In the genomic region with DNA sequence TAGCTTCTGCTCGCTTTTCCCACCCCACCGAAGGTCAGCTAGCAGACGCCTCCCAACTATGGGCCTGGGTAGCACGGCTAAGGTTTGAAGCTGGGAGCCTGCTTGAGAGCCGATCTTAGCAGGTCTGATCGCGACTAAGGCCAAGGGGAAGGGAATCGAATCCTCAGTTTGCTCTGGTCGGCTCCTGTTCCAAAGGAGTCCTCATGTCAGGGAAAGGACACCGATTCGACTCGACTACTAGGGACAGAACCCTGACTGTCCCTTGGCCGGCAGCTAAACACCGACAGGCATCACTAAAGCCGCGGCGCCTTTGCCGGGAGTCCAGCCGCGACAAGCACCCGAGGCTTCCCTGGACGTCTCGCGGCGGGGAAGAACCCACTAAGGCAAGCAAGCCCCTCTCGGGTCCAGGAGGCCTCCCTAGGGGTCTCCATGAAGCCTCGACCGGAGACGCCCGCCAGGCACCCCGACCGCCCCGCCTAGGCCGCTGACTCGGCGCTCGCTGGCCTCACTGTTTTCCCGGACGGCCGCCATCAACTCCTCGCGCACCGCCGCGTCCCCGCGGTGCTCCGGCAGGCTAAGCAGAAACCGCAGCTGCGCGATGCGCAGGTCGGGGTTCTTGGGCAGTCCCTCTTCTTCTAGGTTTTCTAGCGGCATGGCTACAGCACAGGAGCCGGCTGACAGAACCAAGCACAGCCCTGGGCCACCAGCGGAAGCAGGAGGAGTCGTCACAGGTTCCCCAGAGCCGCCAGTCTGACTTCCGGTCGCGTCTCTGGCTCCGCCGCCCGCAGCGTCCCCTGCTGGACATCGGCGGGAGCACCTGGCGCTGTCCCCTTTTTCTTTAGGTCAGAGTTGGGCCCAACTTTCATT, we compare ENCODE assay signal across 7 mouse cellular contexts. TPM values are rescaled to one million over a fixed set of nuclear protein-coding genes. Genes with fewer than 3 reads are reported as not detected.
DNase-seq lines count a peak whose midpoint lies in the region; ATAC-seq lines count a peak whose summit lies in the region.

Gene Psmd6 (minus strand): TSS at position 755 of the 867 bp plus-strand sequence.

- H3K9me3 ChIP-seq in intestine, embryonic 15.5 days: no peaks in the 10 kb centered on the region
- 0 out of 2 replicates have a peak, but pooled peaks cover 5% of the 10 kb centered on the region for H3K9me3 ChIP-seq in midbrain, embryonic 10.5 days (replicated peaks)

- peaks cover 3% of the 10 kb centered on the region; the same call in 1 of the 2 replicates for H3K4me1 ChIP-seq in intestine, embryonic 15.5 days (replicated peaks)
- peaks cover 15% of the 10 kb centered on the region for H3K4me1 ChIP-seq in midbrain, embryonic 10.5 days

- intact Hi-C loops in gastrocnemius, postnatal 36 days (cut with DNase I): no loop called here
- intact Hi-C loops in left cerebral cortex, postnatal 25 days (cut with DNase I): loop anchor here (10.0 kb wide), 1 partner anchor 224 kb away; the partner anchor contains the start of gene Il3ra

- H3K4me2 ChIP-seq in intestine, embryonic 15.5 days (replicated peaks): peak within 1 kb of the TSS; percentile 83

- no peaks in the 10 kb centered on the region for H3K27me3 ChIP-seq in intestine, embryonic 15.5 days (replicated peaks)
- H3K27me3 ChIP-seq in midbrain, embryonic 10.5 days (ENCODE audit: low read depth, poor library complexity, severe bottlenecking): no peaks in the 10 kb centered on the region

- DNase-seq in adrenal gland, adult 2 months: peak; percentile 92
- peak; percentile 74 for DNase-seq in embryo, embryonic 11.5 days (ENCODE audit: low read depth, low spot score)
- DNase-seq in gastrocnemius, postnatal 36 days: peak; percentile 82 to 91
- peak; percentile 90 to 93 for DNase-seq in left cerebral cortex, postnatal 25 days (ENCODE audit: low spot score in 2 of 2)
- peak; percentile 87 for DNase-seq in midbrain, embryonic 10.5 days (ENCODE audit: low spot score)
- DNase-seq in right cerebral cortex, postnatal 4 days: peak; percentile 91

- 0 out of 2 replicates have a peak, but pooled peaks cover 8% of the 10 kb centered on the region for H3K36me3 ChIP-seq in intestine, embryonic 15.5 days
- H3K36me3 ChIP-seq in midbrain, embryonic 10.5 days: peaks cover 40% of the 10 kb centered on the region

- ATAC-seq in intestine, embryonic 15.5 days: peak; percentile 98

- H3K27ac ChIP-seq in intestine, embryonic 15.5 days: peak within 1 kb of the TSS; percentile 80
- peak within 1 kb of the TSS; percentile 92 for H3K27ac ChIP-seq in midbrain, embryonic 10.5 days (replicated peaks)

- H3K9ac ChIP-seq in intestine, embryonic 15.5 days: peak within 1 kb of the TSS; percentile 97

- H3K4me3 ChIP-seq in intestine, embryonic 15.5 days (replicated peaks): peak within 1 kb of the TSS; percentile 95
- H3K4me3 ChIP-seq in midbrain, embryonic 10.5 days: peak within 1 kb of the TSS; percentile 84

- WGBS in intestine, embryonic 15.5 days: under 1% methylated on average over 68 of the region's 68 CpGs
- WGBS in midbrain, embryonic 10.5 days: 1% methylated on average over 68 of the region's 68 CpGs

RNA-seq across cellular contexts. Expression of gene Psmd6, which starts in this region (rescaled TPM):
- total RNA-seq in adrenal gland, adult 2 months (2021): 100 to 1,000 TPM; 103 to 123 TPM
- polyA plus RNA-seq in adrenal gland, adult 2 months (2012; rRNA removed): 37.3 and 38.1 TPM in 2 replicates
- total RNA-seq in gastrocnemius, postnatal 36 days (2021): 100 to 1,000 TPM; 136 to 144 TPM
- 211 and 224 TPM in 2 replicates for polyA plus RNA-seq in intestine, embryonic 15.5 days (2015; fragmentation: Nextera tagmentation; extraction: Ambion mirVana)
- total RNA-seq in left cerebral cortex, postnatal 25 days (2021): 100 to 1,000 TPM; 101 to 103 TPM
- polyA plus RNA-seq in midbrain, embryonic 10.5 days (2016; fragmentation: Nextera tagmentation; extraction: Ambion mirVana): 301 and 307 TPM in 2 replicates

Comparison
In these comparisons a context has a peak if more than half of its experiments do, and no peak if none do; other contexts are left out.
1. Peak in every context shown above with its lines: DNase-seq, ATAC-seq, H3K4me3 ChIP-seq and H3K27ac ChIP-seq.